Mouse (Mus musculus): Measurements from ENCODE around the gene Sec61a1. TPM values are rescaled to one million over a fixed set of nuclear protein-coding genes. Genes with fewer than 3 reads are reported as not detected.

Sec61a1 gene
- polyA plus RNA-seq, 1 experiment from 2014 or later, result 256 TPM

- no peak overlapping the region for H3K4me2 ChIP-seq (replicated peaks)
- ATAC-seq, result no peak
- no peaks in the 10 kb centered on the region for H3K9me3 ChIP-seq
These were observed 35.6 kb downstream of the Sec61a1 start for GRCm38 (mm10) chr6:88483111-88483510.

GRCm38 (mm10) chr6:88480421-88480820 lies 38.3 kb downstream of the Sec61a1 start:
- Histone ChIP-seq H3K4me3 (replicated peaks) (no peak overlapping the region), H3K27me3 (replicated peaks) (no peaks in the 10 kb centered on the region), H3K4me2 (replicated peaks) (no peak overlapping the region), H3K36me3 (peaks cover 59% of the 10 kb centered on the region), H3K4me1 (replicated peaks) (no peaks in the 10 kb centered on the region), H3K9ac (no peak overlapping the region), H3K9me3 (no peaks in the 10 kb centered on the region), H3K27ac (no peak overlapping the region)
- no peak for ATAC-seq
- WGBS, result 51% methylated on average over 6 of the region's 6 CpGs

More at GRCm38 (mm10) chr6:88483111-88483510, 35.6 kb downstream of the Sec61a1 start:
- Histone ChIP-seq H3K9ac (no peak overlapping the region), H3K4me3 (replicated peaks) (no peak overlapping the region), H3K27ac (no peak overlapping the region), H3K27me3 (replicated peaks) (no peaks in the 10 kb centered on the region), H3K4me1 (replicated peaks) (no peaks in the 10 kb centered on the region), H3K36me3 (peaks cover 56% of the 10 kb centered on the region)
- WGBS, result 77% methylated on average over 7 of the region's 7 CpGs

- H3K4me2 ChIP-seq (replicated peaks), result no peak overlapping the region
- no peak overlapping the region for H3K27ac ChIP-seq
- 80% methylated on average over 6 of the region's 6 CpGs for WGBS
- H3K4me1 ChIP-seq (replicated peaks), result peaks cover 6% of the 10 kb centered on the region
- H3K9ac ChIP-seq, result no peak overlapping the region
- H3K27me3 ChIP-seq (replicated peaks), result no peaks in the 10 kb centered on the region
- no peaks in the 10 kb centered on the region for H3K9me3 ChIP-seq
- peaks cover 19% of the 10 kb centered on the region; the same call in 1 of the 2 replicates for H3K36me3 ChIP-seq
- no peak overlapping the region for H3K4me3 ChIP-seq (replicated peaks)
- no peak for ATAC-seq
These were observed 48.8 kb downstream of the Sec61a1 start for GRCm38 (mm10) chr6:88469878-88470277.

- under 1% methylated on average over 42 of the region's 42 CpGs for WGBS
- Histone ChIP-seq H3K4me2 (replicated peaks) (peak within 1 kb of the TSS; percentile 67), H3K9me3 (no peaks in the 10 kb centered on the region), H3K9ac (peak within 1 kb of the TSS; percentile 65), H3K4me3 (replicated peaks) (peak within 1 kb of the TSS; percentile 64), H3K36me3 (peaks cover 7% of the 10 kb centered on the region; the same call in 1 of the 2 replicates), H3K27ac (no peak within 1 kb of the TSS), H3K27me3 (replicated peaks) (no peaks in the 10 kb centered on the region), H3K4me1 (replicated peaks) (peaks cover 6% of the 10 kb centered on the region)
- peak; percentile 100 for ATAC-seq
These were observed 53.4 kb downstream of the Sec61a1 start, which contains the start of gene Ruvbl1 for GRCm38 (mm10) chr6:88465181-88465920. TSS of gene Ruvbl1 (plus strand) at chr6:88465409.

- H3K27ac ChIP-seq, result no peak overlapping the region
- no peak for ATAC-seq
- H3K9ac ChIP-seq, result no peak overlapping the region
- H3K9me3 ChIP-seq, result no peaks in the 10 kb centered on the region
- no peak overlapping the region for H3K4me3 ChIP-seq (replicated peaks)
- H3K27me3 ChIP-seq (replicated peaks), result peaks cover 3% of the 10 kb centered on the region; the same call in 1 of the 2 replicates
- H3K4me2 ChIP-seq (replicated peaks), result no peak overlapping the region
- 69% methylated on average over 2 of the region's 2 CpGs for WGBS
- H3K4me1 ChIP-seq (replicated peaks), result no peaks in the 10 kb centered on the region
- no peaks in the 10 kb centered on the region for H3K36me3 ChIP-seq
These were observed 64.2 kb downstream of the Sec61a1 start for GRCm38 (mm10) chr6:88454545-88454944.

Other genes with a start within 250 kb of the Sec61a1 start
- 40.1 and 40.7 TPM in 2 replicates for gene Eefsec, start 72.4 kb downstream of the Sec61a1 start, polyA plus RNA-seq (2015; fragmentation: Nextera tagmentation; extraction: Ambion mirVana)
- gene Ruvbl1, start 53.5 kb downstream of the Sec61a1 start, polyA plus RNA-seq (2015; fragmentation: Nextera tagmentation; extraction: Ambion mirVana), result 125 and 132 TPM in 2 replicates
- gene Kbtbd12, start 119.0 kb upstream of the Sec61a1 start, polyA plus RNA-seq (2015; fragmentation: Nextera tagmentation; extraction: Ambion mirVana), result 0.46 and 0.78 TPM in 2 replicates
- gene Mgll, start 205.5 kb upstream of the Sec61a1 start, polyA plus RNA-seq (2015; fragmentation: Nextera tagmentation; extraction: Ambion mirVana), result 71.6 and 75.9 TPM in 2 replicates